Mouse (Mus musculus): ENCODE measurements around the gene Ddb1.
"Not testable (repeated sequence)": the region's sequence is repeated elsewhere in the genome, so short reads cannot be mapped to it uniquely, and the experiment has no call there.

Ddb1 gene

DNA sequence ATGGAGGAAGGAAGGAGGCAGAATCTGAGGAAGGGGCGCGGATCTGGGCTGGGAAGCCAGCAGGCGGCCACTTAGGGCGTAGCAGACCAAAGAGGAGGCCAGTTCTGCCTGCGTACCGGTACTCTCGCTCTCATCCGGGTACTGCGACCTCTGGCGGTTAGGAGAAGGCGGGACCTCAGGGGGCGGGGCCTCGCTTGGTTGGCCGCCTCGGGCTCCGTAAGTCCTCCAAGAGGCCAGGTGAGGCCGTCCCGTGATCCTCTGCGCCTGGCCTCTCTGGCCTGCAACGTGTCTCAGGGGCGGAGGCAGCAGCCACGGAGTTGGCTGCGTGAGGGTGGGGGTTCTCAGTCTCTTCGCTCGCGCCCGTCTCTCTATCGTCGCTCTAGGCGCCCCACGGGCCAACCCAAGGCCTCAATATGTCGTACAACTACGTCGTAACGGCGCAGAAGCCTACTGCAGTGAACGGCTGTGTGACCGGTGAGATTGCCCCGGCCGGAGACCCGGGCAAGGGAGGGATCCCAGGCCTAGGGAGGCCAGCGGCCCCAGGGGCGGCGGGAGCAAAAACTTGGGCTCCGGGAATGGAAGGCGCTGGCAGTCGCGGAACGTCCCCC, at the start of gene Ddb1, which contains the start of gene Tkfc:
Ddb1 (plus strand) TSS at position 35 of the 608 bp plus-strand sequence.
Tkfc (minus strand) TSS at position 362 of the 608 bp plus-strand sequence.
- DNase-seq (ENCODE audit: low spot score), result peak; percentile 97

DNA sequence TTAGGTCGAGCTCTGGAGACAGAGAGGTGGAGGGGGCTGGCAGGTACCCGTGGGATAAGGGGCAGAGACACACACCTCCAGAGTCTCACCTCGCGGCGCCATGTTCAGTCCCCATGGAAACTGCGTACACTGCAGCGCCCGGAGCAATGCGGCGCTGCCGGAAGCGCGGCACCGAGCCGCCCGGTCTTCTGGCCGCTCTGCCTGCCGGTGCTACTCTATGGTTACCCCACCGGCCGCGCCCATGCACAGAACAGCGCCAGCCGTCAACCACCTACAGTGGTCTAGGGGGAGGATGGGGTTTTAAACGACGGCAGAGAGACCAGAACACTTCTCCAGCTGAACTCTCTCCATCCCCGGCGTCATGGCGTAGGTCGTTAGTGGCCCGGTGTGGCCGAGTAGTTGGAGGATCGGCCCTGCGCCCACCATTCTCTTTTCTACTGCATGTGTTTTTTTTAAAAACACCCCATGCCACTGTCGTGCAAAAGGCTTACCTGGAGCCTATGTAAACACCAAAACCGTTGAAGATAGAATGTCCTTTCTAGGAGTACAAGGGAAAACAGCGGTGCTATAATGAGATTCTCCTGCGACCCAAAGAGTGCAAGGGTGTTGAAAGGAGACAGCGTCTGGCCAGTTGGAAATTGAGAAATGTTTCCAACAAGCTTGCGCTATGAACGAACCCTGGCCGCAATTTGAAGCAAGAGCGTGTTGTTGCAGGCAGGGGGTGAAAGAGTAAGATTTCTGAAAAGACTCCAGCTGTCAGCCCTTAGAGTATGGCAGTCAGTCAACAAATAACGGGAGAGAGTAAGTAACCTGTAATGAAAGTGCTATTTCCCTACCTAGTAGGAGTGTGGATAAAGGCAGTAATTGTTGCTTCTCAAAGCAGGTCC, 49.3 kb upstream of the Ddb1 start, which contains the start of gene Tmem216:
Tmem216 (minus strand) TSS at position 615 of the 887 bp plus-strand sequence.
- DNase-seq (ENCODE audit: low spot score), result peak; percentile 67

DNA sequence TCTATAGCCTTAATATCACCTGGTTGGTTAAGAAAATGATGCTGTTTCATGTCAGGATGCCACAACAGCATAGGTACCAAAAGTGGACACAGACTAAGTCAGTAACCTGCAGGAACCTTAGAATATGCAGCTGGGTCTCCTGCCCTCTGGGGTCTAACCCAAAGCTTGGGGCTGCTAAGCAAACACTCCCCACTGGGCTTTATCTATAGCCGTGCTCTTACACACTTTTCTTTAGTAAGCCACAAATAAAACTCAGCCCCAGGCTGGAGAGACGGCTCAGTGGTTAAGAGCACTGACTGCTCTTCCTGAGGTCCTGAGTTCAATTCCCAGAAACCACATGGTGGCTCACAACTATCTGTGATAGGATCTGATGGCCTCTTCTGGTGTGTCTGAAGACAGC, 48.1 kb upstream of the Ddb1 start:
- DNase-seq (ENCODE audit: low spot score), result no peak

- no peak for DNase-seq (ENCODE audit: low spot score)
Measured at GRCm38 (mm10) chr19:10557430-10557829, 47.7 kb upstream of the Ddb1 start.

- not testable (repeated sequence) for DNase-seq (ENCODE audit: low spot score)
Measured at GRCm38 (mm10) chr19:10557837-10558375, 47.2 kb upstream of the Ddb1 start.

DNA sequence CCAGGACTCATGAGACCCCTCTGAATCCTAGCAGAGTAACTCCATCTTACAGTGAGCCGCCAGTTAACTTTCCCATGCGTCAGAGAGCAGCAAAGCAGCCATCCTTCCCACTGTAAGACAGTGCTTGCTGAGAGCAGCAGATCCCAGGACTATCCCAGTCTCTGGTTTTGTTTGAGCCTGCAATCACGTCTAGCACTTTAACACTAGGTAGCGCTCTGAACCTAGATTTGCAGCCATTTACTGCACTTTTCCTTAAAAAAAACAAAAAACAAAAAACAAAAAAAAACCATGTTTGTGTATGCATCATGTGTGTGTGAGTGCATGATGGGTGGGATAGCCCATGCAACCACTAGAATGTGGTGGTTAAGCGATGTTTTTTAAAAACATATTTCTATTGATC, 45.0 kb upstream of the Ddb1 start:
- no peak for DNase-seq (ENCODE audit: low spot score)

DNA sequence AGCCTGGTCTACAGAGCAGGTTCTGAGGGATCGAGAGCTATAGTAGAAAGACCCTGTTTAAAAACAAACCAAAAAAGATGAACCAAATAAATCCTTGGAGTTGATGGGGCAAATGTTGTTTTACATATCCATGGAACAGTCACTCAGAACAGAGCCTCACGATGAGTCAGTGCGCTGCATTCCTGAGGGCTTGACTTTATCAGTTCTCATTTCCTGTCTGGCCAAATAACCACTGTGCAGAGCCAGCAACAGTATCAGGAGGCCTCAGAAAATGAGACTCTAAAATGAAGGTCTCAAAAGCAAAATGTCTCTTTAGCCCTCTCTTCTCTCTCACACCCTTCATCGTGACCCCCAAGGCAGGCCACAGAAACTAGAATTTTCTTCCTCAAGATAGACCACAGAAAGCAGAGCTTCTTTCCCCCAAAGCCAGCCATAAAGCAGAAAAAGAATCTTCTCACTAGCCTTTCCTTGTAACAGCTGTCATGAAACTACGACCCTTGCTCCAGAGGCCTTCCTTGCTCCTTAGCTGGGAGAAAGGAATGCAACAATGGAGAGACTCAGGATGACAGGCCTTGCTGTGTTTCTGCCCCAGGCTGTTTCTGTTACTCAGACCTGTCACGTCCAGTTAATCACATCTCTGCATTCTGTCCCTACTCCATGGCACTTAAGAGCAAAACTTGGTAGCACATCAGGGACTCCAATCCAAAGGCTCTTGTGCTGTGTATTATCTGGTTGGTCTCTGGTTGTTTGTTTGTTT, 43.4 kb upstream of the Ddb1 start:
- DNase-seq (ENCODE audit: low spot score), result no peak

DNA sequence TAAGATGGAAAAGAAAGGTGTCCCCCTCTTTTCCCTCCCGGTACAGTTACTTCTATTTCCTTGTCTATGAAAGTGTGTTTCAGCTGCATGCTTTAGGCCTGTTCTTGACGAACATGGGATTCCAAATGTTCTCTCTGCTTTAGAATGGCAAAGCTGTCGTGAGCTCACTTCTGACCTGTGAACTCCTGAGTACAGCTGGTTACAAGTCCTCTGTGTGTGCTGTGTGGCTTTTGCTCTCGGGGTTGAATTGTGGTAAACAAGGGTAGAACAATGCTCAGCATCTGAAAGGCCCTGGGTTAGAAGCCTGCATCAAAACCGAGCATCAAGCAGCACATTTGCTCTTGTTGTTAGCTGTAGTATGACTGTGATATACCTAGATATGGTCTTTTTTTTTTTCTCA, 42.8 kb upstream of the Ddb1 start:
- DNase-seq (ENCODE audit: low spot score), result no peak

DNA sequence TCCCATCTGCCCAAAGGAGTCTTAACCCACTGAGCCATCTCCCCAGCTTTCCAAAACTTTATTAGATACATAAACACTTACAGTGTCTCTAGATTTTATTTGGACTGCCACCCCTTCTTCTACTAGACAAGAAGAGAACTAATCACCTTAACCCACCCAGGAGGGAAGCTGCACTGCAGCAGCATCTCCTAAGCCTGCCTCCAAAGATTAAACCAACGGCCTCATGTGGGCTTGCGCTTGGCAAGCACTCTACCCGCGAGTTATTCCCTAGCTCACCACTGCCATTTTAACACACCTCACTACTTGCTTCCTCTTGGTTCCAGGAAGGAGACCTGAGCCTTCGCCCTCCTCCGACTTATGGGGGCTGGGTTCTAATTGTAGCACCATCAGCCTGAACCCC, 40.8 kb upstream of the Ddb1 start:
- DNase-seq (ENCODE audit: low spot score), result no peak

DNA sequence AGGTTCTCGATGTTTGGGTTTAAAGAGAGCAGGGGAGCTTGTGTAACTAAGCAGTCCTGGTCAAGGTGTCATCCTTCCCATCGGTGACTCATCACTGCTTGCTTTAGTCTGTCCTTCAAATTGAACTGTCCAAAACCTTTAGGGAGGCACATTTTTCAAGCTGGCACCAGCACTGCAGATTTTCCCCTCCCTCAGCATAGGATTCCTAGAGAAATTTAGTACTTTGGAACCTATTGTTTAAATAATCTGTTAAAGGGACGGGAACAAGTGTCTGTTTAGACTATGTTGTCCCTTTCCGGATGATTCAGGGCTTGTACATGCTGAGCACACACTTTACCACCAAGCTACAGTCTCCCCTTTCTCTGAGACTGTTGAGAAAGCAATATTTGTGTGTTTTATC, 39.9 kb upstream of the Ddb1 start:
- DNase-seq (ENCODE audit: low spot score), result no peak

- DNase-seq (ENCODE audit: low spot score), result no peak
Measured at GRCm38 (mm10) chr19:10569627-10570026, 35.5 kb upstream of the Ddb1 start.

- peak; percentile 82 for DNase-seq (ENCODE audit: low spot score)
Measured at GRCm38 (mm10) chr19:10576690-10577561, 28.2 kb upstream of the Ddb1 start, which contains the start of the genes Cyb561a3 and Tmem138. Cyb561a3 (plus strand) TSS chr19:10577172. Tmem138 (minus strand) TSS chr19:10577362.

DNA sequence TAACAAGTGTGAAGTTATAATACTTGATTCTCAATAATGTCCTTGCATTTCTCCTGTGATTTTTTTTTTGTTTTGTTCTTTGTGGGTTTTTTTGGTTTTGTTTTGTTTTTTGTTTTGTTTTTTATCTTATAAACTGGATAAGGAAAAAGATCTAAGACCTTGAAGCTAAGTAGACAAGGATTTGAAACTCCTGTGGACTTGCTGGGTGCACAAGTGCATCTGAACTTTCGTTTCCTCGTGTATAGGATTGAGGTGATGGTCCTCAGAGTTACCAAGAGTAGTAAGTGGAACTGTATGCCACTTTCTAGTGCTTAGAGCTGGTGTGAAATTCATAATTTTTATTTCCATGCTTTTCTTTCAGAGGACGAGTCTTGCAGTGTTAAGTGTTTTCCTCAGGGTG, 25.0 kb upstream of the Ddb1 start:
- DNase-seq (ENCODE audit: low spot score), result no peak

DNA sequence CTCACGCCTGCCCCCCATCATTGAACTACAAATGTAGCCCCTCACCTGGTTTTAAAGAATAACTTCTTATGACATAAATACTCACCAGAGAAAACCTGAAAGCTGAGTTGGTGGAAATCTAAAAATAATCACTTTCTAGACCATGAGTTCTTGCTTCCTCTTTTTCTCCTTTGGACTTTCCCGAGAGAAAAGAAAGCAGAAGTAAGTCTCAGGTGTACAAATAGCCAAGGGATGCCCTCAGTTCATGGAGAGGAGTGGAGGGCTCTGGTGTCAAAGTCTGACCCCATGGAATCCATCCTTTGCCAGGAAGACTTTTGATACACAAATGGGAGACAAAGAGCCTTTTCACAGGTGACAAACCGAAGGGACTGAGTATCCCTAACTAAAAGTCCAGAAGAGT, 24.4 kb upstream of the Ddb1 start:
- DNase-seq (ENCODE audit: low spot score), result no peak

- DNase-seq (ENCODE audit: low spot score), result no peak
Measured at GRCm38 (mm10) chr19:10581984-10582383, 23.1 kb upstream of the Ddb1 start.

DNA sequence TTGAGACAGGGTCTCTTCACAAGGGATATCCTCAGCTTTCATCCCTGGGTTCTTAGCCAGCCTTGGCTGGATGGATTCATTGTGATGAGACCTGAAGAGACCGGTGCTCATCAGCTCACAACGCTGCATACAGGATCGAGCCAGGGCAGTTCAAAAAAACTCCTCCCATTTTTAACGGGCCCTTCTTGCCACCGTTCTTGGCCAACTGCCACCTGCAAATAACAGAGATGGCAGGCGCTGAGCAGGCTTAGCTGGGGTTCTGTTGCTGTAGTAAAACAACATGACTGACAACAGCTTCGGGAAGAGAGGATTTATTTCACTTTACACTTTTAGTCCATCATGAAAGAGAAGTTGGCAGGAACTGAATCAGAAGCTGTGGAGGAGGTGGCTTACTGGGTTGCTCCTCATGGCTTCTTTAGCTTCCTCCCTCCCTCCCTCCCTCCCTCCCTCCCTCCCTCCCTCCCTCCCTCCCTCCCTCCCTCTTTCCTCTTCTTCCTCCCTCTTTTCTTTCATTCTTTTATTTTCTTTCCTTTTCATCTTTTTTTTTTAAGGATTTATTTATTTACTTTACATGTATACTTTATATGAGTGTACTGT, 21.5 kb upstream of the Ddb1 start:
- DNase-seq (ENCODE audit: low spot score), result no peak

GRCm38 (mm10) chr19:10585112-10585511, 20.0 kb upstream of the Ddb1 start:
- no peak for DNase-seq (ENCODE audit: low spot score)

- no peak for DNase-seq (ENCODE audit: low spot score)
Measured at GRCm38 (mm10) chr19:10587231-10587630, 17.9 kb upstream of the Ddb1 start.

GRCm38 (mm10) chr19:10589127-10589857, 15.8 kb upstream of the Ddb1 start:
- DNase-seq (ENCODE audit: low spot score), result no peak

DNA sequence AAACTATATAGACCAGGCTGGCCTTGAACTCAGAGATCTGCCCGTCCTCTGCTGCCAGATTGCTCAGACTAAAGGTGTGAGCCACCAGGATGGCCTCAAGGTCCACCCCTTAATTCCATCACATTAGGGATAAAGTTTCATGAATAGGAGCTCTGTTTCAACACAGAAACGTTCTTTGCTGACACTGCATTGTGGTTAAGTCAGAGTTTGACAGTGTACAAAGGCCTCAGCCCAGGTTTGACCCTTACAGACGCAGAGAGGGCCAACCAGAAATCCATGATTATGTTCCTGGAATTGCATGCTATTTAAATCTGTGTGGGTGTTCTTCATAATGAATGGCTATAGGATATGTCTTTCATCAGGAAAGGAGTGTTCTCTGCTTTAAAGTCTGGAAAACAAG, 14.8 kb upstream of the Ddb1 start:
- no peak for DNase-seq (ENCODE audit: low spot score)
